Mouse (Mus musculus) ovary, postnatal 10 days (tissue): ENCODE data around the gene Crtc1.

Source experiments
- DNase-seq: peaks from one replicate; pipeline ENCODE4 v3.0.0; 2022; ENCODE audit warnings: low spot score

Crtc1 gene

GRCm38 (mm10) chr8:70383287-70383686 is 56.1 kb downstream of the Crtc1 start:
- no peak for DNase-seq

GRCm38 (mm10) chr8:70380069-70380468 is 59.3 kb downstream of the Crtc1 start:
- no peak for DNase-seq

- DNase-seq, result no peak
Observed at GRCm38 (mm10) chr8:70377049-70377448, 62.3 kb downstream of the Crtc1 start.

- DNase-seq, result no peak
Observed at GRCm38 (mm10) chr8:70376275-70376741, 63.1 kb downstream of the Crtc1 start.

GRCm38 (mm10) chr8:70375212-70375859 is 64.0 kb downstream of the Crtc1 start:
- no peak for DNase-seq

- peak; percentile 44 for DNase-seq
Observed at GRCm38 (mm10) chr8:70374318-70374927, 65.0 kb downstream of the Crtc1 start.

- DNase-seq, result no peak
Observed at GRCm38 (mm10) chr8:70373397-70374317, 65.7 kb downstream of the Crtc1 start, which contains the start of gene Comp. Gene Comp (plus strand): TSS chr8:70373558.

- DNase-seq, result no peak
Observed at GRCm38 (mm10) chr8:70371951-70372350, 67.4 kb downstream of the Crtc1 start.

GRCm38 (mm10) chr8:70370476-70370875 is 68.9 kb downstream of the Crtc1 start:
- DNase-seq, result no peak

- DNase-seq, result no peak
Observed at GRCm38 (mm10) chr8:70366588-70366987, 72.8 kb downstream of the Crtc1 start.

- DNase-seq, result no peak
Observed at GRCm38 (mm10) chr8:70364066-70364465, 75.3 kb downstream of the Crtc1 start.

- no peak for DNase-seq
Observed at GRCm38 (mm10) chr8:70361484-70362032, 77.8 kb downstream of the Crtc1 start.

GRCm38 (mm10) chr8:70360769-70361168 is 78.6 kb downstream of the Crtc1 start:
- no peak for DNase-seq

- DNase-seq, result no peak
Observed at GRCm38 (mm10) chr8:70359411-70359810, 80.0 kb downstream of the Crtc1 start.

- no peak for DNase-seq
Observed at GRCm38 (mm10) chr8:70356111-70356510, 83.3 kb downstream of the Crtc1 start.

GRCm38 (mm10) chr8:70354004-70354403 is 85.4 kb downstream of the Crtc1 start:
- no peak for DNase-seq

- DNase-seq, result peak; percentile 99
Observed at GRCm38 (mm10) chr8:70353194-70353817, 86.1 kb downstream of the Crtc1 start, which contains the start of gene Upf1. Gene Upf1 (minus strand): TSS chr8:70353278.

GRCm38 (mm10) chr8:70352657-70353151 is 86.7 kb downstream of the Crtc1 start:
- peak; percentile 49 for DNase-seq

GRCm38 (mm10) chr8:70352000-70352384 is 87.4 kb downstream of the Crtc1 start:
- no peak for DNase-seq

GRCm38 (mm10) chr8:70351035-70351999 is 88.1 kb downstream of the Crtc1 start:
- DNase-seq, result no peak
